Mouse (Mus musculus) spleen, adult 2 months (tissue): ENCODE results near the gene Tm9sf1.

Experiments
- CTCF ChIP-seq: fragments of 200-500 bp; IDR thresholded peaks from 2 replicates; pipeline ENCODE4 v1.5.1; 2011; ENCODE audit warnings: mild to moderate bottlenecking, inconsistent platforms; ENCODE audit not compliant: insufficient read depth, insufficient read length, insufficient replicate concordance; ENCODE audit errors: extremely low read depth
- POLR2A ChIP-seq: fragments of 200-500 bp; IDR thresholded peaks from 2 replicates; pipeline ENCODE4 v1.6.1; 2011; ENCODE audit warnings: low read depth, low read length, inconsistent platforms

- TF ChIP-seq CTCF (no peak), POLR2A (no peak)
Observed at GRCm38 (mm10) chr14:55634874-55635522, 8.6 kb downstream of the Tm9sf1 start.
